Mouse (Mus musculus) cerebellum, adult 2 months (tissue): Measurements from ENCODE around the gene Pold2.

ENCODE experiments used
- CTCF ChIP-seq: fragments of 200-500 bp; IDR thresholded peaks from 2 replicates; pipeline ENCODE4 v1.5.1; 2011; ENCODE audit warnings: low read depth, mild to moderate bottlenecking, control low read depth, low read length, moderate library complexity, borderline replicate concordance; ENCODE audit not compliant: insufficient read depth
- POLR2A ChIP-seq: fragments of 200-500 bp; IDR thresholded peaks from 2 replicates; pipeline ENCODE4 v1.6.1; 2011; ENCODE audit warnings: low read length, control low read depth, borderline replicate concordance; ENCODE audit not compliant: insufficient read depth

DNA sequence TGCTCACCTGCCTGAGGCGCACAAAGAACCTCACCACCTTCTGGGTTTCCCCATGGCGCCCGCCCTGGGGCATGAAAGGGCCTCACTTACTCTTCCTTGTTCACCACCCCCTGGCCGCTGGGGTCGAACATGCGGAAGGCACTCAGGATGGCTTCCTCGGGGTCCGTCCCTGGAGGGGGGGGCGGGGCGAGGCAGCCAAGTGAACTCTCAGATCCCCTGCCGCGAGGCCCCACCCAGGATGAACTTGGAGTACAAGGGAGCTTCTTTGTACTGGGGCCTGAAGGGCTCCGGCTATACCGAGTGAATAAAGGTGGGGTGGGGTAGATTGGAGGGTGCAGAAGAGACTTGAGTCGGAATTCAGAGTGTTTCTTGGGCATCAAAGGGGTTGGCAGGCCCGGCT is 19.1 kb upstream of the Pold2 start:
- TF ChIP-seq POLR2A (no peak), CTCF (no peak)
